Mouse (Mus musculus): ENCODE measurements around the gene Esyt2. TPM values are rescaled to one million over a fixed set of nuclear protein-coding genes. Genes with fewer than 3 reads are reported as not detected.
A peak's percentile ranks its signal among the peaks of the same experiment; 100 is the strongest.

The Esyt2 gene
- polyA plus RNA-seq, 1 experiment from 2014 or later = 15.6 TPM

DNA sequence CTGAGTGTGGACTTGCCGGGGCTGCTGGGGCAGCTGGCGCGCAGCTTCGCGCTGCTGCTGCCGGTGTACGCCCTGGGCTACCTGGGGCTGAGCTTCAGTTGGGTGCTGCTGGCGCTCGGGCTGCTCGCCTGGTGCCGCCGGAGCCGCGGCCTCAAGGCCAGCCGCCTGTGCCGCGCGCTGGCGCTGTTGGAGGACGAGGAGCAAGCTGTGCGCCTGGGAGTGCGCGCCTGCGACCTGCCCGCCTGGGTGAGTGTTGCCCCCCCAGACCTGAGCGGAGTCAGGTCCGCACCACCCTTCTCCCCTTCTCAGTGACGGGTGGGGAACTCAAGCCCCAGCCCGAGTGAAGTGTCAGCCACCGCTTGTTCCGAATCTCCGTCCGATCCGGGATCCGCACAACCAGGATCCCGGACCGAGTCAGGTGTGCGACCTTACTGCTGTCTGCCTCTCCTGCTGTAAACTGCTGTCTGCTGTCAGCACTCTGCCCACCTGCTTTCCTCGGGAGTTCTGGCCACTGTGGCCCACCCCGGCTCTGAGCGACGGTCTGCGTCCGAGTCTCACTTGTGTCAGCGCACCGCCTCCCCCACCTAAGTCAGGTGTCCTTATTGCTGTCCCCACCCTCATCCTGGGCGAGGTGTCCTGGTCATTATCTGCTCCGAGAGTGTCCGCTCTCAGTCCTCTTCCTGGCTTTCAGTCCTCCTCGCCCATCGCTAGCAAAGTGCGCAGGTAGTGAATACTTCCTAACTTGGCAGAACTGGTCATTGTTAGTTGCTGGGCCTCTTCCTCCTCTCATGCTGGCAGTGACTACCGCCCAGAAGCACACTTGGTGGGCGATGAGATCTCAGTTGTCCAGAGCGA lies 658 bp downstream of the Esyt2 start:
- Histone ChIP-seq H3K36me3 (no peaks in the 10 kb centered on the region), H3K4me1 (peaks cover 14% of the 10 kb centered on the region), H3K27ac (peak overlapping the region; percentile 95), H3K27me3 (no peaks in the 10 kb centered on the region), H3K4me2 (replicated peaks) (peak overlapping the region; percentile 99), H3K9me3 (no peaks in the 10 kb centered on the region), H3K4me3 (peak overlapping the region; percentile 95), H3K9ac (peak overlapping the region; percentile 93)
- no peak; the same call in 1 of the 2 replicates for ATAC-seq (ENCODE audit: low FRiP score, low read depth)
- WGBS = under 1% methylated on average over 54 of the region's 55 CpGs

DNA sequence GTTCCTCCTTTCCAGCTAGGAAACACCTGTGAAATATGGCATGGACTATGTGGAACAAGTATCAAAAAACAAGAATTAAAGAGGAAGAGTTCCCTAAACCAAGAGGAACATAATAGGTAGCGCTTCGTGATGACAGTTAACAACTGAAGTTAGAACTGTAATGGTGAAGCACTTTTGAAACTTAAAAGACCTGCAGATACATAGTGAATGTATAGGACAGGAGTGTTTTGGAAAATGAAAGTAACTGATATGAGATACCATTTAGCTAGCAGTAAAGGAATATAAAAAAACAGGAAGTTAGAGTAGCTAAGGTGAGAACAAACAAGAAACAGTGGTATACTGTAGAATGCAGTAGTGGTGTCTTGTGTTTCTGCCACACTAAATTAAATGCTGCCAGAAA lies 1.9 kb downstream of the Esyt2 start:
- H3K4me2 ChIP-seq (replicated peaks) = no peak overlapping the region
- 89% methylated on average over 2 of the region's 2 CpGs for WGBS

DNA sequence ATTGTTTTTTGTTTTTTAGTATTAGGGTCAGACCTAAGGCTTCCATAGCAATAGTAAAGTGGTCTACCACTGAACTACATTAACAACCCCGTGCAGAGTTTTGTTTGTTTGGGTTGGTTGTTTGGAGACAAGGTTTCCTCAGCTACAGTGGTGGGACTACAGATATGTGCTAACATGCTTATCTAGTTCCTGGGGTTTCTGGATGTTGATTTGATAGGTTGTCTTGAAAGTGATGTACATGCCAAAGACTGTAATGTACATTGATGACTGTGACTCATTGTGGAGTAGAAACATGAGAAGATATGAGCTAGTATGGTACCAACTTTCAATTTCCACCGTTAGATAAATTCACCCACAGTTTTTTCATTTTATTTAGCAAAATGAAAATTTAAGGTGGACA lies 2.5 kb downstream of the Esyt2 start:
- WGBS = 87% methylated on average over 2 of the region's 2 CpGs
- H3K27ac ChIP-seq = no peak overlapping the region
- H3K4me3 ChIP-seq = no peak overlapping the region
- H3K4me1 ChIP-seq = peaks cover 14% of the 10 kb centered on the region
- no peak overlapping the region for H3K9ac ChIP-seq
- no peaks in the 10 kb centered on the region for H3K9me3 ChIP-seq
- ATAC-seq (ENCODE audit: low FRiP score, low read depth) = no peak
- H3K36me3 ChIP-seq = no peaks in the 10 kb centered on the region
- H3K27me3 ChIP-seq = no peaks in the 10 kb centered on the region
- no peak overlapping the region for H3K4me2 ChIP-seq (replicated peaks)

More for the DNA sequence above, 1.9 kb downstream of the Esyt2 start:
- no peak for ATAC-seq (ENCODE audit: low FRiP score, low read depth)
- Histone ChIP-seq H3K9me3 (no peaks in the 10 kb centered on the region), H3K27me3 (no peaks in the 10 kb centered on the region), H3K27ac (no peak overlapping the region), H3K36me3 (no peaks in the 10 kb centered on the region), H3K9ac (no peak overlapping the region), H3K4me1 (peaks cover 14% of the 10 kb centered on the region), H3K4me3 (no peak overlapping the region)

DNA sequence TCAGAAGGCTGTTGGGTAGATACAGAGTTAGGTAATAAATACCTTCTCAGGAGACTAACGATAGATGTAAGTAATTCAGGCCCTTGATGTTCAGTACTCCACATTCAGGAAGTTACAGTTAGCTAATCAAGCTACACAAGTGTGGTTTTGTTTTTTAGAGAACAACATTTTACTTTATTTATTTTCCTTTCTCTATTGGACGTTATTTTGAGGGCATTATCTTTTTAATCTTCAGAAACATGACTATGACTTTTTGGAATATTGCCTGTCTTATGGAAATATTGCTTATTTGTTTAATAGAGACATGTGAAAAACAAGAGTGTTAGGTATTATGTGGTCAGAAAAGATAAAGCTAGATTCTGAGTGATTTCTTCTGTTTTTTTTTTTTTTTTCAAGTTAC lies 12.2 kb downstream of the Esyt2 start:
- no peak overlapping the region for H3K4me3 ChIP-seq
- H3K27ac ChIP-seq = no peak overlapping the region
- no peaks in the 10 kb centered on the region for H3K36me3 ChIP-seq
- no peak overlapping the region for H3K9ac ChIP-seq
- ATAC-seq (ENCODE audit: low FRiP score, low read depth) = no peak
- no peaks in the 10 kb centered on the region for H3K4me1 ChIP-seq
- 63% methylated on average over 2 of the region's 2 CpGs for WGBS
- no peaks in the 10 kb centered on the region for H3K9me3 ChIP-seq
- no peak overlapping the region for H3K4me2 ChIP-seq (replicated peaks)
- no peaks in the 10 kb centered on the region for H3K27me3 ChIP-seq

DNA sequence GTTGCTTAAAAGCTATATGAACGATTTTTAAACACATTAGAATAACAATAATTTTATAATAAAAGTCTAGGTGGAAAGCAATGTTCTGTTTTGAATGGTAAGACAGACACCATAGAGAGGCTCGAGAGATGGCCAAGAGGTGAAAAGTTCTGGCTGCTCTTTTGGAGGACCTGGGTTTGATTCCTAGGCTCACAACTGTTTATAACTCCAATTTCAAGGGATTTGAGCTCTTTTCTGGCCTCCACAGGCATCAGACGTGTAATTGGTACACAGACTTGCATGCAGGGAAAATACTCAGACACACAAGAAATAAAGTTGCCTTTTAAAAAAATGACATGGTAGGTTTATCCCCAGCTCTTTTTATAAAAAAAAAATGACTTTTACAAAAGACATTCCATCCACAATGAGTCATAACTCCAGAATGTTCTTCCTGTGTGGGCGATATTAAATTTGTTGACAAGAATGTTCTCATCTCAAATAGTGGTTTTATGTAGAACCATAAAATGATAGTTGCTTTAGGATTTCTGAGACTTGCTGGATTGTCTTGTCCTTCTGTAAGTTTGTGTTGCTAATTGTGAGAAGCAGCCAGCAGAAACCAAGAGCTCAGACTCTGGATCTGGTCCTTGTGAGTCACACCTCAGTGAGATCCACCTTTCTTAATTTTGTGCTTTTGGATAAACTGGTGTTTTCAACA lies 12.8 kb downstream of the Esyt2 start:
- ATAC-seq (ENCODE audit: low FRiP score, low read depth) = no peak
- H3K4me2 ChIP-seq (replicated peaks) = no peak overlapping the region
- 79% methylated on average over 4 of the region's 4 CpGs for WGBS
- H3K27me3 ChIP-seq = no peaks in the 10 kb centered on the region
- H3K36me3 ChIP-seq = no peaks in the 10 kb centered on the region
- H3K27ac ChIP-seq = no peak overlapping the region
- H3K9me3 ChIP-seq = no peaks in the 10 kb centered on the region
- H3K4me1 ChIP-seq = no peaks in the 10 kb centered on the region
- no peak overlapping the region for H3K9ac ChIP-seq
- H3K4me3 ChIP-seq = no peak overlapping the region

DNA sequence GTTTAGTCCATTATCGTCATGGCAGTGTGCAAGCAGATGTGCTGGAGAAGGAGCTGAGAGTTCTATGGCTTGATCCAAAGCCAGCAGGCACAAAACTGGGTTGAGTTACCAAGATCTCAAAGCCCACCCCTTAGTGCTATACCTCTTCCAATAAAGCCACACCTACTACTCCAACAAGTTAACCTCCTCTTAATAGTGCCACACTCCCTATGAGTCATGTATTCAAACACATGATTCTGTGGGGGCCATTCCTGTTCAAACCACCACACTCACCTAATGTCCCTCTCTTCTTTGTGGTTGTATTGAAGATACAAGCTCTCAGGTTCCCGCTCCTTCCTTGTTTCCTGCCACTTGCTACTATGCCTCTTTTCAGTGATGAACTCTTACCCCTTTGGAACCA lies 18.9 kb downstream of the Esyt2 start:
- Histone ChIP-seq H3K4me2 (replicated peaks) (no peak overlapping the region), H3K36me3 (no peaks in the 10 kb centered on the region), H3K27ac (no peak overlapping the region), H3K9ac (no peak overlapping the region), H3K4me3 (no peak overlapping the region), H3K27me3 (no peaks in the 10 kb centered on the region), H3K9me3 (no peaks in the 10 kb centered on the region; the same call in 1 of the 2 replicates), H3K4me1 (no peaks in the 10 kb centered on the region)
- ATAC-seq (ENCODE audit: low FRiP score, low read depth) = no peak
- WGBS = 92% methylated on average over 2 of the region's 2 CpGs

DNA sequence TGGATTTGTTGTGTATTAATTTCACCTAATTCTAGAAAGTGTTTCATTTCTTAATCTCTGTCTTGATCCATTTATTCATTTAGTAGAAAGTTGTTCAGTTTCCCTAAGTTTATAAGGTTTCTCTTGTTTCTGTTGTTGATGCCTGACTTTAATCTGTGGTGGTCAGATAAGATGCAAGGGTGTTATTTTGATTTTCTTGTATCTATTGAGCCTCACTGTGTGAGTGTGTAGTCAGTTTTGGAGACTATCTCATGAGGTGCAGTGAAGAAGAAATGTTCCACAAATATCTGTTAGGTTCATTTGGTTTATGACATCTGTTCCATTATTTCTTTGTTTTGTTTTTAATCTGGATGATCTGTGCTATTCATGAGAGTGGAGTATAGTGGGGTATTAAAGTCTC lies 21.2 kb downstream of the Esyt2 start:
- no peaks in the 10 kb centered on the region for H3K4me1 ChIP-seq
- H3K9me3 ChIP-seq = no peaks in the 10 kb centered on the region; the same call in 1 of the 2 replicates
- H3K4me2 ChIP-seq (replicated peaks) = no peak overlapping the region
- ATAC-seq (ENCODE audit: low FRiP score, low read depth) = no peak
- H3K27ac ChIP-seq = no peak overlapping the region
- no peak overlapping the region for H3K4me3 ChIP-seq
- H3K36me3 ChIP-seq = no peaks in the 10 kb centered on the region
- H3K27me3 ChIP-seq = no peaks in the 10 kb centered on the region
- no peak overlapping the region for H3K9ac ChIP-seq

DNA sequence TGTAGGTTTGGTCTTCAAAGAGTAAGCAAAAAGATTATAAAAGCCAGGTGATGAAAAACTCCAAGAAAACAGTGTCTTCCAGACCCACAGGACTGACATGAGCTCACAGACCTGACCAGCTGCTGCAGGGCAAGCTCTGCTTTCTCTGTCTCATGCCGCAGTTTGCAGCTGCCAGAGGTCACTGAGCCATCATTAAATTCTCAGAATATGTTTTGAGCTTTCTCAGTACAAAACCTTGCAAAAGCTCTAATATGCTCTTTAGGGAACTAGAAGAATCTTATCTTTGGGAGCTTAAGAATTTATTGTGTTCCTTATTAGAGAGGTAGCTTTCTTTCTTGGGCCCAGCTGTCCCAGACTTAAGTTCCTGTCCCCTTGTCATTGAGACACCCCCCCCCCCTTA lies 25.0 kb downstream of the Esyt2 start:
- H3K4me2 ChIP-seq (replicated peaks) = no peak overlapping the region
- no peaks in the 10 kb centered on the region for H3K36me3 ChIP-seq
- H3K9ac ChIP-seq = no peak overlapping the region
- no peak overlapping the region for H3K27ac ChIP-seq
- ATAC-seq (ENCODE audit: low FRiP score, low read depth) = no peak
- H3K4me1 ChIP-seq = no peaks in the 10 kb centered on the region
- H3K27me3 ChIP-seq = no peaks in the 10 kb centered on the region
- no peaks in the 10 kb centered on the region for H3K9me3 ChIP-seq
- H3K4me3 ChIP-seq = no peak overlapping the region
- WGBS = 64% methylated on average over 1 of the region's 1 CpGs

DNA sequence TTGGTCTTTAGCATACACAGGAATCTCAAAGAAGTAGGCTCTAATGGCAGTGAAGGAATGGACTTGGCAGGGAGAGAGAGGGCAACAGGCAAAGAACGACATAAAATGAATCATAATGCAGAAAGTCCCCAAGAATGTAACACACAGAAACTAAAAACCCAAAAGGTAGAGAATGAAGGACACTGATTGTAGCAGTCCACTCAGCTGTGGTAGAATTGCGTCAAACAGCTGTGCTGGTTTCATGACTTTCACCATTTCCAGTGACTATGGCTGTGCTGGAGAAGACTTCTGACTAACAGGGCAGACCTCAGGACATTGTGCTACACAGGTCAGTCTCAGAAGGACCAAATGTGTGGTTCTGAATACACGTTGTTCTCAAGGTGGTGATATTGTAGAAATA lies 26.9 kb downstream of the Esyt2 start:
- 88% methylated on average over 3 of the region's 3 CpGs for WGBS
- Histone ChIP-seq H3K36me3 (no peaks in the 10 kb centered on the region), H3K4me2 (replicated peaks) (no peak overlapping the region), H3K9ac (no peak overlapping the region), H3K4me3 (no peak overlapping the region), H3K27ac (no peak overlapping the region), H3K4me1 (no peaks in the 10 kb centered on the region), H3K27me3 (no peaks in the 10 kb centered on the region), H3K9me3 (no peaks in the 10 kb centered on the region)
- ATAC-seq (ENCODE audit: low FRiP score, low read depth) = no peak

DNA sequence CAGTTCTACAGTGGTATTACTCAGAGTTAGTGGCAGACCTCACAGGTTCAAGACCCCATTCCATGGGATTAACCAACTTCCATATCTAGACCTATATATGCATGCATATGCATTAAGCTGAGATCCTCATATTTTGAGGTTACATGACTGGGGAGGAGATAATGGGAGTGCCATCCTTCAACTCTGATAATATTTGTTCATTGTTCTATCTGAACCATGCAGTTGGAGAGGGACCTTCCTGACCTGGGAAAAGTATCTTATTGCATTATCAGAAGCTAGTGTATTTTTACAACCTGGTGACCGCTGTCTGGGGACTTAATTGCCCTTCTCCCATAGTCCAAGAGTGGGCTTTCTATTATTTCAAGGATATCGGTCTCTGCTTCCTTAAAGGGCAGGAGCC lies 27.6 kb downstream of the Esyt2 start:
- Histone ChIP-seq H3K9ac (no peak overlapping the region), H3K4me1 (no peaks in the 10 kb centered on the region), H3K27me3 (no peaks in the 10 kb centered on the region), H3K36me3 (no peaks in the 10 kb centered on the region), H3K9me3 (no peaks in the 10 kb centered on the region), H3K27ac (no peak overlapping the region), H3K4me2 (replicated peaks) (no peak overlapping the region), H3K4me3 (no peak overlapping the region)
- no peak for ATAC-seq (ENCODE audit: low FRiP score, low read depth)
- 72% methylated on average over 2 of the region's 2 CpGs for WGBS

DNA sequence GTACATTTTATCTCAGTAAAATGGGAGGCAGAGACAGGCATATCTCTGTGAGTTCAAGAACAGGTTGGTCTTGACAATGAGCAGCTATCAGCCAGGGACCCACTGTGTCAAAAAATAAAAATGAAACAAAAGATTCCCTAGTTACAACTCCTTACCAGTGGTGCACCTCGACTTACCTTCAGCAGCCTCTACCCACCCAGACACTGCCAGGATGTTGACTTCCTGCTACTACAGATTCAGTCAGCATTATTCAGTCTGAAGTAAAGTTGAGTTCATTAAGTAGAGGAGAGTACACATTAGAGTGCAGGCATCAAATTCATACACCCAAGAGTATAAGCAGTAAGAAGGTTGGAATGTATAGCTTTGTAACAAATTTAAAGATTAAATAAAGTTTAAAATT lies 32.8 kb downstream of the Esyt2 start:
- 85% methylated on average over 1 of the region's 1 CpGs for WGBS
- Histone ChIP-seq H3K36me3 (no peaks in the 10 kb centered on the region), H3K4me1 (no peaks in the 10 kb centered on the region), H3K9ac (no peak overlapping the region), H3K27me3 (no peaks in the 10 kb centered on the region), H3K27ac (no peak overlapping the region), H3K4me3 (no peak overlapping the region), H3K4me2 (replicated peaks) (no peak overlapping the region), H3K9me3 (no peaks in the 10 kb centered on the region)
- ATAC-seq (ENCODE audit: low FRiP score, low read depth) = no peak

DNA sequence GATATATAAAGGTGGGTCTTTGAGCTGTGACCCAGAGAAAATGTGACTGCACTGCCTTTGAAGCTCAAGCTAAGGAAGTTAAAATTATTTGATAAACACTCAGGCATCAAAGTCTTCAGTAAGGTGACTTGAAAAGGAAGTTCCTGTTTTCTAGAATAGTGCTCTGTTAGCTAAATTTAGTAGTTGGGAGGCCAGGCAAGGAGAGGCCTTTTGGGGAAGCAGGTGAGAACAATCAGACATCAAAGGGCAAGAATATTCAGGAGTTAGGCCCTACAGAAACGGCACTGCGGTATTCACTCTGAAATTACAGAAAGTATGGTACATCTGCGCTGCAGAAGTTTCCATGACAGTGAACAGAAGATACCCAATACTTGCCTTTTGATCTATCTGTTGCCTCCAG lies 34.5 kb downstream of the Esyt2 start:
- Histone ChIP-seq H3K4me1 (no peaks in the 10 kb centered on the region), H3K9ac (no peak overlapping the region), H3K27ac (no peak overlapping the region), H3K27me3 (no peaks in the 10 kb centered on the region), H3K9me3 (no peaks in the 10 kb centered on the region), H3K36me3 (peaks cover 4% of the 10 kb centered on the region; the same call in 1 of the 2 replicates), H3K4me3 (no peak overlapping the region), H3K4me2 (replicated peaks) (no peak overlapping the region)
- no peak for ATAC-seq (ENCODE audit: low FRiP score, low read depth)
- WGBS = 73% methylated on average over 3 of the region's 3 CpGs
